Mouse (Mus musculus) forebrain, postnatal 0 days (tissue): ENCODE results near the gene Eya3. TPM values are rescaled to one million over a fixed set of nuclear protein-coding genes. Genes with fewer than 3 reads are reported as not detected.

Source experiments
- ATAC-seq: fragments of 200-750 bp; cut with Nextera tagmentation; 2 replicates; pipeline ENCODE4 v1.8.0; 2017; ENCODE audit warnings: mild to moderate bottlenecking, moderate library complexity
- DNase-seq: peaks from one replicate; pipeline ENCODE4 v3.0.0-alpha.2; 2015
- H3K27ac ChIP-seq: fragments of 300-500 bp; sonication (generic); 2 replicates; pipeline ENCODE4 v1.5.1; 2014; ENCODE audit warnings: low read depth, mild to moderate bottlenecking, antibody characterized with exemption, low read length, moderate library complexity, mixed read lengths
- H3K27me3 ChIP-seq: fragments of 300-500 bp; sonication (generic); 2 replicates; pipeline ENCODE4 v1.6.1; 2014; ENCODE audit warnings: mild to moderate bottlenecking, low read length, mixed read lengths; ENCODE audit not compliant: insufficient read depth
- H3K36me3 ChIP-seq: fragments of 300-500 bp; sonication (generic); 2 replicates; pipeline ENCODE4 v1.6.1; 2014; ENCODE audit warnings: mild to moderate bottlenecking, moderate library complexity; ENCODE audit not compliant: insufficient read depth
- H3K4me1 ChIP-seq: fragments of 300-500 bp; sonication (generic); 2 replicates; pipeline ENCODE4 v1.6.1; 2014; ENCODE audit warnings: antibody characterized with exemption; ENCODE audit not compliant: insufficient read depth
- H3K4me2 ChIP-seq: fragments of 300-500 bp; sonication (generic); 2 replicates; pipeline ENCODE4 v1.6.1; 2014; ENCODE audit warnings: low read depth, mild to moderate bottlenecking, moderate library complexity
- H3K4me3 ChIP-seq: fragments of 300-500 bp; sonication (generic); 2 replicates; pipeline ENCODE4 v1.5.1; 2014; ENCODE audit warnings: low read depth, low read length, mixed read lengths
- H3K9ac ChIP-seq: fragments of 300-500 bp; sonication (generic); 2 replicates; pipeline ENCODE4 v1.6.1; 2014; ENCODE audit warnings: mild to moderate bottlenecking
- H3K9me3 ChIP-seq: fragments of 300-500 bp; sonication (generic); 2 replicates; pipeline ENCODE4 v1.6.1; 2016; ENCODE audit warnings: low read length
- CTCF ChIP-seq: sonication (generic); IDR thresholded peaks from 2 replicates; pipeline ENCODE4 v1.5.1; 2016; ENCODE audit warnings: antibody characterized with exemption, control low read depth, low read depth
- WGBS: fragments of 180-500 bp; shearing (Covaris S2); extraction: QIAGEN DNeasy Blood & Tissue Kit; methylation state at CpG from one replicate; pipeline ENCODE4 v1.1.7; 2014; 5-methylcytosine and 5-hydroxymethylcytosine counted together
- polyA plus RNA-seq: library from polyadenylated mRNA; unstranded; fragments of >200 nt; fragmentation: Nextera tagmentation; extraction: Ambion mirVana; gene quantifications from 2 replicates; pipeline ENCODE4 v1.2.1, GENCODE M21; 2015
- total RNA-seq: library from RNA; depleted of rRNA; stranded (reverse); fragments of >200 nt; gene quantifications from 2 replicates; pipeline ENCODE4 v1.2.3, GENCODE M21; 2014

Gene Eya3
- total and polyA plus RNA-seq, 2 experiments from 2014 or later, result 7.2 to 21.8 TPM

DNA sequence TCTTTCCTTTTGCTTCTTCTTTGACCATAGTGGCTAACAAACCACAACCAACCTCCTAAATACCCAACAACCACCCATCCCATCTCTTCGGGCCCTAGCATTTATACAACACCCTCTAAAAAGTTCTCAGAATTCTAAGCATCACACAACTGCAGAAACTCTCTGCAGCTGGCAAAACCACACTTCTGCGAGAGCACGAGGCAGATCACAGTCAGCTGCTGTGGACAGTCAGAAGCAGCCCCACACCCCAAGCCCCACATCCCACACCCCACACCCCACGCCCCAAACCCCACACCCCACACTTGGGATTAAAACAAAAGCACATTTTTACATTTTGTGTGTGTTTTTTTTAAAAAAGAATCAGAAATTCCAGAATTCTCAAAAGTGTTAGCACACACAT, 35.3 kb upstream of the Eya3 start:
- no peak for ATAC-seq
- WGBS, result 85% methylated on average over 4 of the region's 4 CpGs

GRCm38 (mm10) chr4:132605816-132606215, 33.0 kb upstream of the Eya3 start:
- Histone ChIP-seq H3K4me2 (no peak overlapping the region), H3K4me3 (no peak overlapping the region), H3K9me3 (no peaks in the 10 kb centered on the region), H3K27ac (no peak overlapping the region), H3K27me3 (no peaks in the 10 kb centered on the region), H3K9ac (no peak overlapping the region), H3K4me1 (no peaks in the 10 kb centered on the region), H3K36me3 (no peaks in the 10 kb centered on the region)
- DNase-seq, result no peak
- WGBS, result 75% methylated on average over 5 of the region's 5 CpGs
- TF ChIP-seq CTCF, result no peak
- no peak for ATAC-seq

More for the DNA sequence above, 35.3 kb upstream of the Eya3 start:
- Histone ChIP-seq H3K27me3 (no peaks in the 10 kb centered on the region), H3K9ac (no peak overlapping the region), H3K4me1 (no peaks in the 10 kb centered on the region), H3K4me2 (no peak overlapping the region), H3K9me3 (no peaks in the 10 kb centered on the region), H3K27ac (no peak overlapping the region), H3K36me3 (no peaks in the 10 kb centered on the region), H3K4me3 (no peak overlapping the region)
- TF ChIP-seq CTCF, result no peak
- no peak for DNase-seq

- ATAC-seq (no peak), DNase-seq (no peak)
- Histone ChIP-seq H3K36me3 (no peaks in the 10 kb centered on the region), H3K9me3 (no peaks in the 10 kb centered on the region), H3K27ac (no peak overlapping the region), H3K4me1 (no peaks in the 10 kb centered on the region), H3K4me2 (no peak overlapping the region), H3K9ac (no peak overlapping the region), H3K27me3 (no peaks in the 10 kb centered on the region), H3K4me3 (no peak overlapping the region)
- 60% methylated on average over 4 of the region's 4 CpGs for WGBS
- TF ChIP-seq CTCF, result no peak
These were observed 30.6 kb upstream of the Eya3 start for GRCm38 (mm10) chr4:132608147-132608546.

GRCm38 (mm10) chr4:132610301-132610984, 28.3 kb upstream of the Eya3 start:
- 79% methylated on average over 3 of the region's 3 CpGs for WGBS

GRCm38 (mm10) chr4:132611320-132611719, 27.5 kb upstream of the Eya3 start:
- Histone ChIP-seq H3K27me3 (no peaks in the 10 kb centered on the region), H3K9me3 (no peaks in the 10 kb centered on the region), H3K4me2 (no peak overlapping the region), H3K4me3 (no peak overlapping the region), H3K27ac (no peak overlapping the region), H3K9ac (no peak overlapping the region), H3K4me1 (no peaks in the 10 kb centered on the region), H3K36me3 (no peaks in the 10 kb centered on the region)
- no peak for TF ChIP-seq CTCF
- DNase-seq, result no peak
- ATAC-seq, result no peak
- WGBS, result 89% methylated on average over 8 of the region's 8 CpGs

More at GRCm38 (mm10) chr4:132610301-132610984, 28.3 kb upstream of the Eya3 start:
- Histone ChIP-seq H3K9me3 (no peaks in the 10 kb centered on the region), H3K4me3 (no peak overlapping the region), H3K9ac (no peak overlapping the region), H3K27ac (no peak overlapping the region), H3K36me3 (no peaks in the 10 kb centered on the region), H3K4me2 (no peak overlapping the region), H3K27me3 (no peaks in the 10 kb centered on the region), H3K4me1 (no peaks in the 10 kb centered on the region)
- DNase-seq (no peak), ATAC-seq (no peak)
- no peak for TF ChIP-seq CTCF

DNA sequence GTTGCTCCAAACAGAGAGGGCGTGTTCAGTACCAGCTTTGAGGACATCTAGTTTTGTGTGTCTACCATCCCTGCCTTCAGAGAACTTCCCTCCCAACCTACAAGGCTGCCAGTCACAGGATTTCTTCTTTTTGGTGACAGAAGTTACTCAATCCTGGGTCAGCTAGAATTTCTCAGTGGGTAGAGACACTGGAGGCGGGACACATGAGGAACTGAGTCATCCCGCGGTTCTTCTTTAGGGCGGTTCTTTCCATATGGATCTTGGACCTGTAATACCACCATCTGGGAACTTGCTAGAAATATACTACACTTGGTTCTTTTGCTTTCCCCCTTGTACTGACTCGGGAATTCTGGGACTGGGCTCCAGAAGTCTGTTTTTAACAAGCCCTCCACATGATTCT, 20.9 kb upstream of the Eya3 start:
- Histone ChIP-seq H3K36me3 (no peaks in the 10 kb centered on the region), H3K27ac (no peak overlapping the region), H3K9ac (no peak overlapping the region), H3K4me2 (no peak overlapping the region), H3K4me1 (no peaks in the 10 kb centered on the region), H3K9me3 (no peaks in the 10 kb centered on the region), H3K27me3 (no peaks in the 10 kb centered on the region), H3K4me3 (no peak overlapping the region)
- ATAC-seq (no peak), DNase-seq (no peak)
- no peak for TF ChIP-seq CTCF
- WGBS, result 87% methylated on average over 6 of the region's 6 CpGs

DNA sequence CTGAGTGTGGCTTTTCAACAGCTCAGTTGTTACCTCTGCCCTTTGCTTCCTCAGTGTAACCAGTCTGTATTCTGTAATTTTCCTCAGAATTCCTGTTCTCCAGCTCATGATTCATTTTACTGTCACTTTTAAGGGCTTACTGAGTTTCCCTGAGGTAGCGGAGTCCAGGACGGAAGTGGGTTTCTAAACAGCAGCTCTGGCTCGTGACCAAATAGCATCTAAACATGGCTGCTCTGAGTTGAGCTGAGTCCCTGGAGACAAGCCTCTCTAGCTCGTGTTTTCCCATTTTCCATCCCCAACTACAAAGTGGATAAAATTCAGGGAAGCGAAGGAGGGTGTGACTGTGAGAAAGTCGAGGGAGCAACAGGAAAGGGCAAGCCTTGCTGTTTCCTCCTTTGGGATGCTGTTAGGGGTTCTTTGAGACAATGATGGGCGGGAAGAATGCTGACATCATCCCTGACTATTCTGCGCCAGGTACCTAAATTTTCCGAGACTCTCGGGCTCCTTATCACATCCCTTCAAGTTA, 19.9 kb upstream of the Eya3 start:
- WGBS, result 90% methylated on average over 10 of the region's 10 CpGs
- Histone ChIP-seq H3K36me3 (no peaks in the 10 kb centered on the region), H3K9me3 (no peaks in the 10 kb centered on the region), H3K27ac (no peak overlapping the region), H3K27me3 (no peaks in the 10 kb centered on the region), H3K4me1 (no peaks in the 10 kb centered on the region), H3K9ac (no peak overlapping the region), H3K4me3 (no peak overlapping the region), H3K4me2 (no peak overlapping the region)
- no peak for ATAC-seq
- no peak for DNase-seq
- TF ChIP-seq CTCF, result no peak
